ENCODE assay signal across 7 mouse cellular contexts in the genomic region with DNA sequence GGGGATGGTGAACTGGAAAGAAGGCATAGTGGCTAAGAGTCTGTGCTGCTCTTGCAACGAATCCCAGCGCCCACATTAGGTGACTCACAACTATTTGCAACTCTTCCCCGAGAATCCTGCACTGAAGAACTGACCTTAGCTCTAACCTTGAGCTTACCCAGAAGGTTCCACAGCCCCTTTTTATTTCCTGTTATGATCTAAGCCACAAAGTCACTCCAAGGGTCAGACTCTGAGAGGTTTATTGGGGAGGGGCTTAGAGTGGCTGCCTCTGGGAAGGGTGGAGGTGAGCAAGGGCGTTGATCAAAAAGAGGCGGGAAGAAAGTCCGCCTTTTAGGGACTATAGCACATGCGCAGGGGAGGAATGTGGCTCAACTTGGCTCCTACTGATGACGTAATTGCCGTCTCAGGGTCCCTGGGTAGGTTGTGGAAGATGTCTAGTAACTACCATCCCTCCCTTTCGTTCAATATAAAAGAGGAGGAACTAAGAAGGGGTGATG. TPM values are rescaled to one million over a fixed set of nuclear protein-coding genes. Genes with fewer than 3 reads are reported as not detected.
DNase-seq lines count a peak whose midpoint lies in the region; ATAC-seq lines count a peak whose summit lies in the region.

No protein-coding gene starts in this region.

- H3K4me1 ChIP-seq in neural tube, embryonic 11.5 days (ENCODE audit: control insufficient read depth, insufficient read depth, low read length): no peaks in the 10 kb centered on the region; the same call in 1 of the 2 replicates
- peaks cover 15% of the 10 kb centered on the region for H3K4me1 ChIP-seq in liver, embryonic 16.5 days (ENCODE audit: control insufficient read depth, low read depth, low read length)

- H3K36me3 ChIP-seq in neural tube, embryonic 11.5 days (ENCODE audit: control insufficient read depth, insufficient read depth, low read length): peaks cover 4% of the 10 kb centered on the region; the same call in 1 of the 2 replicates
- H3K36me3 ChIP-seq in liver, embryonic 16.5 days (ENCODE audit: control insufficient read depth, insufficient read depth): no peaks in the 10 kb centered on the region

- 53% methylated on average over 10 of the region's 10 CpGs for WGBS in neural tube, embryonic 11.5 days
- WGBS in liver, embryonic 16.5 days (ENCODE audit: insufficient replicate concordance): 45% methylated on average over 10 of the region's 10 CpGs

- DNase-seq in neural tube, embryonic 11.5 days (ENCODE audit: low spot score): no peak
- DNase-seq in neural tube, embryonic 10.5 days (ENCODE audit: extremely low spot score, low spot score): no peak
- peak; percentile 51 for DNase-seq in embryo, embryonic 10.5 days (ENCODE audit: low spot score)
- peak; percentile 19 for DNase-seq in heart, postnatal 4 days
- DNase-seq in testis, postnatal 14 days (ENCODE audit: low spot score): peak; percentile 50
- no peak for DNase-seq in urinary bladder, adult 18-20 months (ENCODE audit: low spot score in 2 of 2)

- peak overlapping the region; percentile 99 for H3K4me2 ChIP-seq in neural tube, embryonic 11.5 days (ENCODE audit: low read depth)
- H3K4me2 ChIP-seq in liver, embryonic 16.5 days (ENCODE audit: low read depth, low read length): peak overlapping the region; percentile 75

- H3K27ac ChIP-seq in neural tube, embryonic 11.5 days (ENCODE audit: low read depth, low read length): no peak overlapping the region
- H3K27ac ChIP-seq in liver, embryonic 16.5 days (ENCODE audit: low read length): peak overlapping the region; percentile 70

- ATAC-seq in neural tube, embryonic 11.5 days (ENCODE audit: insufficient read depth, low FRiP score, low TSS enrichment): no peak
- ATAC-seq in liver, embryonic 16.5 days (ENCODE audit: low read depth): no peak

- no peak overlapping the region; the same call in 1 of the 2 replicates for H3K4me3 ChIP-seq in neural tube, embryonic 11.5 days (ENCODE audit: low read depth, low read length)
- peak overlapping the region; percentile 76 for H3K4me3 ChIP-seq in liver, embryonic 16.5 days (ENCODE audit: low read depth, low read length)

- H3K27me3 ChIP-seq in neural tube, embryonic 11.5 days (ENCODE audit: control insufficient read depth, insufficient read depth, low read length): no peaks in the 10 kb centered on the region
- H3K27me3 ChIP-seq in liver, embryonic 16.5 days (ENCODE audit: control insufficient read depth, insufficient read depth, low read depth, low read length): no peaks in the 10 kb centered on the region

- H3K9ac ChIP-seq in neural tube, embryonic 11.5 days (ENCODE audit: low read length): peak overlapping the region; percentile 93; the same call in 1 of the 2 replicates
- no peak overlapping the region for H3K9ac ChIP-seq in liver, embryonic 16.5 days (ENCODE audit: low read depth, low read length)

- no peaks in the 10 kb centered on the region for H3K9me3 ChIP-seq in neural tube, embryonic 11.5 days (ENCODE audit: control insufficient read depth, low read length)
- no peaks in the 10 kb centered on the region for H3K9me3 ChIP-seq in liver, embryonic 16.5 days (replicated peaks; ENCODE audit: control insufficient read depth, low read length)

RNA-seq across cellular contexts. Expression of a gene that starts 0.5 kb away (rescaled TPM):
- polyA plus RNA-seq in neural tube, embryonic 11.5 days (2014; fragmentation: Nextera tagmentation; extraction: Ambion mirVana): 30.6 and 35.1 TPM in 2 replicates
- total RNA-seq in heart, postnatal 4 days (2021): 10 to 100 TPM; 12.2 to 13.3 TPM
- polyA plus RNA-seq in liver, embryonic 16.5 days (2015; fragmentation: Nextera tagmentation; extraction: Ambion mirVana): 7.8 and 8.2 TPM in 2 replicates

Comparison
In these comparisons a context has a peak if more than half of its experiments do, and no peak if none do; other contexts are left out.
1. DNase-seq: peak in embryo, embryonic 10.5 days (single experiment), heart, postnatal 4 days (single experiment) and testis, postnatal 14 days (single experiment); none in neural tube, embryonic 11.5 days (single experiment), neural tube, embryonic 10.5 days (single experiment) and urinary bladder, adult 18-20 months (0 of 2).